Mouse (Mus musculus) left cerebral cortex, adult 8-10 months (tissue): Measurements from ENCODE around the gene Ncan. TPM values are rescaled to one million over a fixed set of nuclear protein-coding genes. Genes with fewer than 3 reads are reported as not detected.
A peak's percentile ranks its signal among the peaks of the same experiment; 100 is the strongest.
"Not testable (repeated sequence)": the region's sequence is repeated elsewhere in the genome, so short reads cannot be mapped to it uniquely, and the experiment has no call there.

ENCODE experiments used
- DNase-seq, 2 experiments: peaks; one replicate each; pipeline ENCODE4 v3.0.0; 2022; ENCODE audit warnings: low spot score in 2 of 2
- microRNA-seq, 2 experiments: library from miRNA; unstranded; fragments of <30 nt; microRNA quantifications; one replicate each; pipeline ENCODE4 v1.2.0; 2022
- total RNA-seq, 4 experiments: library from RNA; stranded (reverse); gene quantifications; 2 replicates each; pipeline ENCODE4 v1.2.4; 2022

Gene Ncan
- total RNA-seq, 4 experiments from 2014 or later, result 143 to 155 (median 147) TPM

GRCm38 (mm10) chr8:70084191-70085065 lies 36.2 kb downstream of the Ncan start:
- no peak for DNase-seq

GRCm38 (mm10) chr8:70083285-70083684 lies 37.4 kb downstream of the Ncan start, which contains the start of gene Hapln4:
Hapln4 (plus strand) TSS chr8:70083457.
- DNase-seq, result peak; percentile 37 to 71

- DNase-seq, result no peak
Observed at GRCm38 (mm10) chr8:70081976-70082375, 38.7 kb downstream of the Ncan start.

GRCm38 (mm10) chr8:70073682-70074081 lies 47.0 kb downstream of the Ncan start:
- DNase-seq, result no peak

GRCm38 (mm10) chr8:70073120-70073519 lies 47.6 kb downstream of the Ncan start:
- no peak for DNase-seq

GRCm38 (mm10) chr8:70072441-70073069 lies 48.1 kb downstream of the Ncan start, which contains the start of gene Tm6sf2:
Tm6sf2 (plus strand) TSS chr8:70072924.
- no peak for DNase-seq

GRCm38 (mm10) chr8:70071836-70072440 lies 48.7 kb downstream of the Ncan start:
- DNase-seq, result no peak

- DNase-seq, result no peak
Observed at GRCm38 (mm10) chr8:70057721-70058120, 63.0 kb downstream of the Ncan start.

GRCm38 (mm10) chr8:70050434-70050833 lies 70.2 kb downstream of the Ncan start:
- DNase-seq, result not testable (repeated sequence)

- no peak for DNase-seq
Observed at GRCm38 (mm10) chr8:70049662-70050061, 71.0 kb downstream of the Ncan start.

- DNase-seq, result no peak
Observed at GRCm38 (mm10) chr8:70043996-70044395, 76.7 kb downstream of the Ncan start.

Small RNAs within 50 kb of the gene (microRNA-seq; reads per million reads assigned to microRNA genes)
- 11.0 to 17.5 reads per million in 2 experiments for gene Mir7066

Other genes starting within 250 kb of the Ncan start
- gene Cilp2, start 233.2 kb downstream of the Ncan start, total RNA-seq, result under 1 TPM; 0.54 to 0.79 (median 0.65) TPM
- under 1 TPM in 1 of 4 experiments, not detected in 3; 0.28 TPM for gene Tssk6, start 218.7 kb downstream of the Ncan start, total RNA-seq
- gene Ndufa13, start 218.3 kb downstream of the Ncan start, total RNA-seq, result 100 to 1,000 TPM; 102 to 149 (median 131) TPM
- gene Yjefn3, start 218.2 kb downstream of the Ncan start, total RNA-seq, result 10 to 100 TPM; 20.2 to 30.4 (median 21.7) TPM
- gene Gatad2a, start 124.5 kb downstream of the Ncan start, total RNA-seq, result 10 to 100 TPM; 29.7 to 38.2 (median 30.4) TPM
- gene Mau2, start 78.1 kb downstream of the Ncan start, total RNA-seq, result 10 to 100 TPM; 61.7 to 65.7 (median 65.3) TPM
- gene Sugp1, start 78.1 kb downstream of the Ncan start, total RNA-seq, result 10 to 100 TPM; 53.0 to 56.4 (median 54.6) TPM
- gene Tm6sf2, start 47.9 kb downstream of the Ncan start, total RNA-seq, result 1 to 10 TPM; 1.1 to 4.6 (median 1.4) TPM
- 100 to 1,000 TPM in 2 of 4 experiments, 10 to 100 TPM in 2; 97.1 to 113 (median 101) TPM for gene Hapln4, start 37.4 kb downstream of the Ncan start, total RNA-seq
- gene Nr2c2ap, start 10.5 kb upstream of the Ncan start, total RNA-seq, result 10 to 100 TPM; 23.8 to 29.4 (median 26.5) TPM
- 10 to 100 TPM; 15.1 to 19.6 (median 16.4) TPM for gene Rfxank, start 18.3 kb upstream of the Ncan start, total RNA-seq
- 10 to 100 TPM; 36.6 to 48.0 (median 42.9) TPM for gene Borcs8, start 18.6 kb upstream of the Ncan start, total RNA-seq
- gene Mef2b, start 18.8 kb upstream of the Ncan start, total RNA-seq, result under 1 TPM in 2 of 4 experiments, not detected in 2; 0.27 to 0.58 TPM
- 10 to 100 TPM; 40.2 to 49.8 (median 43.4) TPM for gene Tmem161a, start 51.5 kb upstream of the Ncan start, total RNA-seq
- gene Slc25a42, start 91.4 kb upstream of the Ncan start, total RNA-seq, result 10 to 100 TPM; 30.4 to 36.5 (median 34.9) TPM
- 100 to 1,000 TPM; 102 to 121 (median 111) TPM for gene Sugp2, start 113.4 kb upstream of the Ncan start, total RNA-seq
- 10 to 100 TPM; 33.6 to 44.9 (median 40.5) TPM for gene Armc6, start 113.6 kb upstream of the Ncan start, total RNA-seq
- gene Homer3, start 162.0 kb upstream of the Ncan start, total RNA-seq, result 10 to 100 TPM in 1 of 4 experiments, 1 to 10 TPM in 3; 9.2 to 12.1 (median 9.8) TPM
- 10 to 100 TPM; 47.5 to 55.7 (median 51.8) TPM for gene Ddx49, start 181.6 kb upstream of the Ncan start, total RNA-seq
- gene Cope, start 181.6 kb upstream of the Ncan start, total RNA-seq, result 100 to 1,000 TPM; 123 to 154 (median 139) TPM
- 10 to 100 TPM; 83.6 to 94.5 (median 88.4) TPM for gene Cers1, start 194.9 kb upstream of the Ncan start, total RNA-seq
- 10 to 100 TPM in 2 of 4 experiments, 1 to 10 TPM in 2; 4.2 to 13.4 (median 7.4) TPM for gene Gdf1, start 208.9 kb upstream of the Ncan start, total RNA-seq
- gene Upf1, start 232.4 kb upstream of the Ncan start, total RNA-seq, result 10 to 100 TPM; 55.1 to 60.8 (median 59.2) TPM